Mouse (Mus musculus): ENCODE measurements around the gene Ifna7.

The Ifna7 gene

DNA sequence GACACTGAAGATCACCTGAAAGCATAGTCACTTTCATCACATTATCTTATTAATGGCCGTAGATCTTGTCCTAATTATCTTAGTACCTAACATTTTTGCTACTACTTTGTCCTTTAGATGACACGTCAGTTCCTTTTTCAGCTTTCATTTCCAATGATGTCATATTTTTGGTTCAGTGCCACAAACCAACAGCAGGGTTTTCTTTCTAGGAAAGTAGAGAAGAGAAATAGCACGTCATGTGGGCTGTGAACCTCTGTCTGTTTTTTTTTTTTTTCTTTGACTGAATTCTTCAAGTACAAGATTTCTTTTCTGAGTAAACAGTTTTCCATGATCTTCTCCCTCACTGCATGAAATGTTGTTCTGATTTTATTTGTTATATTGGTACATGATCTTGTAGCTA is 24.0 kb downstream of the Ifna7 start:
- peak; percentile 77 for DNase-seq (ENCODE audit: low read depth)

DNA sequence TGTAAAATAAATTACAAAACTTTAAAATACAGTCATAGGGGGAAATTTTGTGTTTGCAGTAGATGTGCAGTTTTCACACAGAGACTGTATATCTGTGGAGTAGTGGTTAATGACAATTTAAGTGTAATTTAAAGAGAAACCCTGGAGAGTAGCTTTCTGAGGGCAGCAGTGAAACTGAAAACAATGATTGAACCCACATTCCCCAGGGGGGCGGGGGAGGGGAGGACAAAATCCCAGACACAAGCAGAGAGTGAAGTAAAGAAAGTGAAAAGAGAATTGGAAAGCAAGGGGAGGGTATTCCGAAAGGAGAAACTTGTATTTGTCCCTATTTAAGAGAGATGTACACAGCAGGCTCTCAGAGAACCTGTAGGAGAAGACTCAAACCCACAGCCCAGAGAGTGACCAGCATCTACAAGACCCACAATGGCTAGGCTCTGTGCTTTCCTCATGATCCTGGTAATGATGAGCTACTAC is 25.4 kb downstream of the Ifna7 start, which contains the start of gene Ifna4:
Ifna4 (plus strand) TSS at position 424 of the 474 bp plus-strand sequence.
- DNase-seq (ENCODE audit: low read depth): no peak

DNA sequence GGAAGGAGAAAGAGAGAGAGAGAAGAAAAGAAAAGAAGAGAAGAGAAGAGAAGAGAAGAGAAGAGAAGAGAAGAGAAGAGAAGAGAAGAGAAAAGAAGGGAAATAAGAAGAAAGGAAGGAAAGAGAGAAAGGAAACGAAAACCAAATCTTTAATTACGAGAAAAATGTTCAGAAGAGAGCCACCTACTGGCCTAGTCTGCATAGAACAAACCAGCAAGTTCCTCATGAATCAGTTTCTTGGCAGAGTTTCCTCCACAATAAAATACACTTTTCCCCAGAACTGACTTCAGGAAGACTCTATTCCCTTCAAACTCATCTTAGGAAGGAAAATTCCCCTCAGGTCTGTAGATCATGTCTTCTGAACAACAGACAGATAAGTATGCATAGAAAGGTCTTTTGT is 29.3 kb downstream of the Ifna7 start:
- peak; percentile 61 for DNase-seq (ENCODE audit: low read depth)

DNA sequence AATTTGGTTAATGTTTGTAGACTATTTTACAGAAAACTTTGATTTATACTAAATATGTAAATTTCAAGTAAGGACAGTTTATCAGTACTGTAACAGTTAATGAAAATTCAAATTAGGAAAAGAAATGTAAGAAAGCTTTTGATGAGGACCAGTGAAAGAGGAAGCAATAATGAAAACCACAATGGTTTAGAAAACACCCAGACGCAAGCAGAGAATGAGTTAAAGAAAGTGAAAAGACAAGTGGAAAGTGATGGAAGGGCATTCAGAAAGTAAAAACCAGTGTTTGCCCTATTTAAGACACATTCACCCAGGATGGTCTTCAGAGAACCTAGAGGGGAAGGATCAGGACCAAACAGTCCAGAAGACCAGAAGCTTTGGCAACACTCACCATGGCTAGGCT is 33.7 kb downstream of the Ifna7 start, which contains the start of gene Ifna1:
Ifna1 (plus strand) TSS at position 390 of the 400 bp plus-strand sequence.
- DNase-seq (ENCODE audit: low read depth): no peak

DNA sequence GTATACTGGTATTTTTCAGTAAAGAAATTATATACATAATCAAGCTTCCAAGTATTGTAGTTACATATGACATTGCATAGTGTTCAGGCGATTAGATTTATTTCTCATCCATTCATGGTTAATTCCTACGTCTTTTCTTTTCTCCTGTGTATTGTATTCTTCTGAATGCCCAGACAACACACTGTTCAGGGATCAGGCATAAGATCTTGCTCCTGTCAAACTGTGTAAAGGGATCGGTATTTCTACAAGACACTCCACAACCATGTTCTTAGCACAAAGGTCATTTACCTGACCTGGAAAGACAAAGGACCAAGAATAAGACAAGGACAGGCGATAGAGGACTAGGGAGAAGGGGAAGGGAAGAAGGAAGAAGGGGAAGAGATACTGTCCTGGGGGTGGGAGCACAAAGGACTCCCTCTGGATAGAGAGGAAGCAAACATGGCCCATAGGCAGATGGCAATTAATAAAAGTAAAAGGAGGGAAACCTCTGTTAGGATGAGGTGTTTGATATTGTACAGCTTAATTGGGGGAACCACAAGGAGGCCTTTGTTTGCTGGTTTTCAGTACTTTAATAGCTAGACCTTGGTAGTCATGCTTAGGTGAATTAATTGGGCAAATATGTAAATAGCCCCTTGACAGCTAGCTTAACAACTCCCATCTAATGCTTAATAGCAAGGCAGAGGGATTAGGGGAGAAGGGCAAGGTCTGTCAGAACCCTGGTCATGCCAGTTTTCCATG is 35.2 kb downstream of the Ifna7 start:
- DNase-seq (ENCODE audit: low read depth): no peak

DNA sequence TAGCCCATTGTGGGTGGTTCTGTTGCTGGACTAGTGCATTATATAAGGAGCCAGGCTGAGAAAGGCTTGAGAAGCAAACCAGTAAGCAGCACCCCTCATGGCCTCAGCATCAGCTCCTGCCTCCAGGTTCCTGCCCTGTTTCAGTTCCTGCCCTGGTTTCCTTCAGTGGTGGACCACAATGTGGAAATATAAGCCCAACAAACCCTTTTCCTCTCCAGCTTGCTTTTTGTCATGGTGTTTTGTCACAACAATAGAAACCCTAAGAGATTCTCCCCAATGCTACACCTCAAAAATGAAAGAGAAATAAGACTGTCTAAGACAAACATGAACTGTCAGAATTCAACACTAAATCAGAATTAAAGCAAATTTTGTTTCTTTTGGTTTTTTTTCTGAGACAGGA is 43.2 kb downstream of the Ifna7 start:
- DNase-seq (ENCODE audit: low read depth): peak; percentile 54

DNA sequence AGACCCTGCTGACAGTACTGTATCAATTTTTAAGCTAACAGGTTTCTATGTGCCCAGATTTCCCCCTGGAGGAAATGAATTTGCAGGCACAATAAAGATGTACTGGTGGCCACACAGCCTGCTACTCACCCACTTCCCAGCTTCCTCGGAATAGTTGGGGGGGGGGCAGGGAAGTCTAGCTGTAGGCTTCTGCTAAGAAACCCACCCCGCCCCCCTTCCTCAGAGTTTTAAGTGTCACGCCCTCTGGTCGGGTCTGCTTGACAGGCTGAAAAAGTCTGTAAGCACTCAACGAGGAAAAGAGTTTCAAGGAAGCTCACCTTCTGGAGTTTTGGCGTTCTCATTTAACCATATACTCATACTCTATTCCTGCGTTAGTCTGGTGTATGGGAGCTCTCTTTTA is 47.3 kb downstream of the Ifna7 start:
- DNase-seq (ENCODE audit: low read depth): peak; percentile 39

DNA sequence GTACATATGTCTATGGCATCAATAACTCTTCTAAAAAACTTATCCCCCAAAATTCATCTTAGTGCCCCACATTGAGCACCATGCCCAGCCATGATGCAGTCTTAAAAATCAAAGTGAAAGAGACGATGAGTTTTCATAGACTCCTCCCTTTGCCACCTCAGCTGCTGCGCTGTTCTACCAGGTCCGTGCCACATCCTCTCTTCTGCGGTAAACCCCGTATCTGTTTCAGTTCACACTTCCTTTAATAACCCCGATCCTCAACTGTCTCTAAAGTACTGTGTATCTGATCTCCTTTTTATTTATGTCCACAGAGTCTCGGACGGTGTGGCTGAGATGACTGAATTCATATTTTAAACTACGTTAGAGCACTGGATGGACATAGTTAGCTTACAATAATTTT is 48.6 kb downstream of the Ifna7 start:
- peak; percentile 98 for DNase-seq (ENCODE audit: low read depth)

DNA sequence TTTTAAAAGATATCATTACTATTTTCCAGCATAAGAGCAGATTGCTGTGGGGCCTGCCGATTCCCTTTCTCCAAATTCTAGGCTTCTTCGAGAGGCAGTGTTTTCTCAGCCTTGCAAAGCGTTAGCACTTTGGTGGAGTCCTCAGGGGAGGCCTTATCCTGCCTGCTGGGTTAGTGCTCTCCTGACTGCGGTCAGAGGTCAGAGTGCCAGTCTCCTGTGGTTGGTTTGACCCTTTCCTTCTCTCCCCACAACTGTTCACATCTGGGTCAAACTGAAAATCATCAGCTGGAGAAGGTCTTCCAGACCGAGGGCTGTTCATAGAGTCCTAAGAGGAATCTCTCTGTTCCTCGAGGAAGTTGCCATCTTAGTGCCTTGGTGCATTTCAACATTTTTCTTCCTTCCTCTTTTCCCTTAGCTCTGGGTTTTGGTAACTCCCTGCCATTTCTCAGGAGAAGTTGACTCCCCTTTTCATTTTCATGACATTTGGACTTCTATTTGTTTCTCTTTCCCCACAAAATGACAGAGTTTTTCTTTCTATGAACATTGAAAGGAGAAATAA is 49.1 kb downstream of the Ifna7 start:
- peak; percentile 96 for DNase-seq (ENCODE audit: low read depth)

All from 416B (cell line).